Mouse (Mus musculus): ENCODE data around the gene Grpel1. TPM values are rescaled to one million over a fixed set of nuclear protein-coding genes. Genes with fewer than 3 reads are reported as not detected.

Gene Grpel1
- total RNA-seq, 1 experiment from 2014 or later: 68.9 TPM

DNA sequence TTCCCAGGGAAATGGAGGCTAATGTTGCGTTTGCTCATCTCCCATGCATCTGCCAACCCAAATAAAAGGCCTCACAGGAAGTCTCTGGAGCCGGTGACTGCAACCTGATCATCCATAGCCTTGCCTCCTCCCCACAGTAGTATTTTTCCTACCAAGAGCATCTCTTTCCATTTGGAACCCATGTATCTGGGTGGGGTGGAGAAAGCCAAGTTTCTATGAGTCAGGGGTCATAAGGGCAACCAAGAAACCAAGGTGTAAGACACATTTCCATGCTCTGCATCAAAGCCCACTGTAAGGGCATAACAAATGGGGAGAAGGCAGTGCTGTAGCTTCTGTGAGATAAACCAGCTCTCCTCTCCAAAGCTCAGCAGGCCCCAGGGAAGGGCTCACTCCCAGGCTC lies 3.6 kb upstream of the Grpel1 start:
- no peak for DNase-seq

DNA sequence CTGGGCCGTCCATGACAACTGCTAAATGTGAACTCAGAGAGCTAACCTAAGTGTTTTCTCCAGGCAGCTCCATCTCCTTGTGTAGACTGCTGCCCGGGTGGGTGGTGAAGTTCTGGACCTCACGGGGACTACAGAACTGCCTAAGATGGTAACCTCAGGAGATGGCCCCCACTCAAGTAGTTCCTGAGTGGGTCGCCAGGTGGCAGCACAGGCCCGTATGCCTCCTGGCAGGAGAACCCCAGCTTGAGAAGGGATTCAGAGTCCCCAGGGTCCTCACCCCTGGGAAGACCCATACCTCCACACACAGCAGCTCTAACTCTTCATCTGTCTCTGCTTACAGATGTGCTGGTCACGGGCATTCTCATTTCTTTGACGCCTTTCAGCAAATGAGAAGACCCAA lies 2.0 kb upstream of the Grpel1 start:
- peak; percentile 82 for DNase-seq

DNA sequence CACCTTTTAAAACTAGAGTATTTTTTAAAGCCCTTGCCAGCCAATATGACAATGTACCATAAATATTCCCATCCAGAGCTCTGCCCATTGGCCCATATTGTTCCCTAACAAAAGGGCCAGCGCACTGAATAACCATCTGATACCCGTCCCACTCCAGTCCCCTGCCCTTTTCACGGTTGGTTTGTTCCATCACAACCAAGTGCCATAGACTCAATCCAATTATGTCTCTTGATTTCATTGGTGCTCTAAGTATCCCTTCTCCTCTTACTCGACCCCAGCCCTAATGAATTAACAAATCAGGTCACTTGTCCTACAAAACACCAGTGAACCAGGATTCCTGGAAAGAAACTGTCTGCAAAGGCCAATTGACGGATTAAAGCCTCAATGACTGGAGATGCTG lies 1.4 kb upstream of the Grpel1 start:
- no peak for DNase-seq

DNA sequence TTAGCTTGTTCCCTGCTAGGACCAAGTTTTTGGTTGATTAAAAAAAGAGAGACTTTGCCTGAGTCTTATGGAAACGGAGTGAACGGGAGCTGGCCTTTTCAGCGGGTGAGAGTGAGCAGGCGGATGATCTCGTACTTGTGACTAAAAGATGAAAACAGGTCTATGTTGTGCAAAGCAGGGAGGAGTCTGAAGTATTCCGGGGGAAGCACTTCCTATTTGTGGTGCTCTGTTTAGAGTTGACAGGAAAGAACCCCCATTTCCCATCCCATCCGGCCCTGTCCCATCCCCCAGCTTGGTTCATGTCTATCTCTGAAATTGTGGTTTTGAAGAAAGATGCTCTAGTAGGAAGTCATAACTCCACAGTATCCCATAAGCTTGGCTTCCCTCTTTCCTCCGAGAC lies 1.1 kb downstream of the Grpel1 start:
- DNase-seq: no peak

DNA sequence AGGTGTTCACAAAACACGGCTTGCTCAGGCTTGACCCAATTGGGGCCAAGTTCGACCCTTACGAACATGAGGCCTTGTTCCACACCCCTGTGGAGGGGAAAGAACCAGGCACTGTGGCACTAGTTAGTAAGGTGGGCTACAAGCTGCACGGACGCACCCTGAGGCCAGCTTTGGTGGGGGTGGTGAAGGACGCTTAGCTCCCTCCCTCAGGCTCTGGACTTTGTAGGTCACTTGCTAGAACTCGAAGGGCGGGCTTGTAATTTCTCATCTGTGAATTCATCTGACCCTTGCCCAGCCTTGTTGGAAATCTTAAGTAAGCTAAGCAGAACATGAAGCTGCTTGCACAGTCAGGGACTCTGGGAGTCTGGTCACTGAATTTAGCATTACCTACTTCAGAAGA lies 6.4 kb downstream of the Grpel1 start:
- DNase-seq: no peak

DNA sequence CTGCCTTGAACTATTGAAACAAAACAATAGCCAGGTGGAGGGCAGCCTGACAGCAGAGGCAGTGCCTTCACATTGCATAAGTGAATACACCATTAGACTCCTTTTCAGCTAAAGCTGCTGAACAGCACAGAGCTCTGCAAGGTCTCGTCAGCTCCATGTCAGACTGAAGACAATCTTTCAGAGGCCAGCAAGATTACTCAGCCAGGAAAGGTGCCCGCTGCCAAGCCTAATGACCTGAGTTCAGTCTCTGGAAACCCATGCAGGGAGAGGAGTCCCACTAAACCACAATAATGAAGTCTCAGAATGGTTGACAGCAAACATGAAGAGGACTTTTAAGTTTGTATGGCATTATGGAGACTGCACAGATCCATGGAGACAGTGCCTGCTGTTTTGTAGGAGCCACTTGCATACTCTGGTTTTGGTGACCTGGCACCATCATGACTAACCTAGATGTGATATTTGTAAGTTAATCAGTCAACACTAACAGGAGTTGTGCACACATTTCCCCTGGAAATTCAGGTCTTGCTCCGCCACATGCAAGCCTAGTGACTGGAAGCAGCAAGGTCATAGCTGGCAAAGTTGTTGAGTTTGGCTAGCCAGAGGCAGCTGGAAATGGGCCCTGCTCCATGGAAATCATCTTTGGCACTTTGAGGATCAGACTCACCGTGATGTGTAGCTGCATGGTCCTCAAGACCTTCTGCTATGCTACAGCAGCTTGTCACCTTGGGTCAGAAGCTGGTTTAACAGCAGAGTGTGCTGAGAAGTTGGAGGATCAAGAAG lies 8.3 kb downstream of the Grpel1 start:
- DNase-seq: no peak

DNA sequence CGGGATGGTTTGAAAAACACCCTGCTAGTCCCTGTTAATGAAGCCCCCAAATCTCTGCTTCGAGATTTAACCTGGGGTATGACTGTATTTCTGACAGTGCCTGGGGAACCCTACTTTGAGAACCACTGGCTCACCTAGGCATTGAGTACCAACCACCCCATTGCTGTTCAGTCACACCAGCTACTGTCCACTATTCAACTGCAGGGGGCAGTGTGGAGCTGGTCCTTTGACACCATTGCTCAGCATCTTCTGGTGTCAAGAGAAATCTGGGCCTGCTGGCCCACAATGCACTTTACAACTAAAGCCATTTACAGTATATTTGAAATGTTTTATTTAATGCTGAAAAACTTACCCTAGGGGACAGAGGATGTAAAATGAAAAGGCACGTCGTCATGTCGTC lies 9.5 kb downstream of the Grpel1 start:
- DNase-seq: peak; percentile 67

DNA sequence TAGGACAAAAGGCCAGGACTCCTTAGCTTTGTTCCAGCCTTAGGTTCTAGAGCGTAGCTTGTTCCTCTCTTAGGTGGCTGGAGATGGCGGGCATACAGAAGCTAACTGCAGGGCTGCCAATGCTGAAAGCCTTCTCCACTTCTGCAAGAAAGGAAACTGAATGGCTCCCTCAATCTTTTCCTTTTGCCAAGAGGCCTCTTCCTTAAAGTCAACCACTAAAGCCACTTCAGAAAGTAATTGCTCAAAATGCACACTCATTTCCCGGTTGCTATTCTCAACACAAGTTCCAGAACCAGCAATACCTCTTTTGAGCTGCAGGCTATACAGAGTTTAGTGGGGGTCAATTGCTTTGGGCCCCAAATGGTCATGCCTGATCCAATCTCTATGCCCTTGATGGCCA lies 12.7 kb downstream of the Grpel1 start:
- no peak for DNase-seq

DNA sequence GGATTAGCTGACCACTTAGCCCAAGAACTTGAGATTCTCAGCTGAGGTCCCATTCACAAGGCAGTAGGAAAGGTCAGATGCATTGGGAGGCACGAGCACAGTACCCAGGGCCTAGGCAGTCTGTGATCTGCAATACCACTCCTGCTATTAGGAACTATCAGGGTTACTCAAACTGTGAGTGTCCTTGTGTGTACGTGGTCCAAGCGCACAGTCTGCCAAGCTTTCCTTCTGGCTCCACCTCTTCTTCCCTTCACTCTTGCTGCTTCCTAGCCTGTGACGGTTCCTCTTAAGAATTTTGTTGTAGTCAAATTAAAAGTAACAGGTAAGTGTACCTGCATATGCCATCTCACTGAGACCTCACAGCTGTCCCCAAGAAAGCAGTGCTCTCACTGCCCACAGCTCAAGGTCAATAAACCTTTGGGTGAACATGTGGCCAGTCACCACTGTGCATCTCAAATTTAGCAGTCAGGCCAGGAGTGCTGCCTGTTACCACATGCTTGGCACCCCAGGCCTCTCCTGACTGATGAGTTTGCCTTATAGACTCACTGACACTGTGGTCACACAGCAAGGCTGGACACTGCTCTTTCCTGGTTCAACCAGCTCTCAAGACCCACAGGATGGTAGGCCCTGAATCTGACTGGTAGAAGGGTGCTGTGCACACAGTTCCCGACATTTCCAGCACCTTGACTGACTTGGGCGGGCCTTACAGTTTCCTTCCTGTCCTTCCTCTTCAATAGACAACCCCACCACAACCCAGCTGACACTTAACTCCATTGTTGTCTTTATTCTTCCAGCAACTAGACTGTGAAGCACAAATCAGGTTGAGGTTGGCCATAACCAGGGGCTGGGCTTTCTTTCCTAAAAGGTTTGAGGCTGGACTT lies 14.0 kb downstream of the Grpel1 start:
- no peak for DNase-seq

DNA sequence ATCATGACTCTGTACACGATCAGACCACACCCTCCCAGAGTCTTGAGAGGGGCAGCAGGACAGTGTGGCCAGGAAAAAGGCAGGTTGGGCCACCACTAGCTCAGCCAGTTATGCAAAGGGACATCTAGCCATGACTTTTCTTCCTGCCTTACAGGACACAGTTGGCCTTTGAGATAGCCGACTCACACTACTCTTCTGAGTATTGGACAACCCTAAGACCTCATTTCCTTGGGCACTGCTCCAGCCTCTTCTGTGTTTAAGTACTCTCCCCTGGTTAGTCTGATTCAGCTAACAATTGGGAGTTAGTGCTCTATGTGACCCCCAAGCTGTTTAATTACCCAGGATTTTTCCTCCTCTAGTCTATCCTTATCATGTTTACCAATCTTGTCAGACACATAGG lies 14.9 kb downstream of the Grpel1 start:
- no peak for DNase-seq

DNA sequence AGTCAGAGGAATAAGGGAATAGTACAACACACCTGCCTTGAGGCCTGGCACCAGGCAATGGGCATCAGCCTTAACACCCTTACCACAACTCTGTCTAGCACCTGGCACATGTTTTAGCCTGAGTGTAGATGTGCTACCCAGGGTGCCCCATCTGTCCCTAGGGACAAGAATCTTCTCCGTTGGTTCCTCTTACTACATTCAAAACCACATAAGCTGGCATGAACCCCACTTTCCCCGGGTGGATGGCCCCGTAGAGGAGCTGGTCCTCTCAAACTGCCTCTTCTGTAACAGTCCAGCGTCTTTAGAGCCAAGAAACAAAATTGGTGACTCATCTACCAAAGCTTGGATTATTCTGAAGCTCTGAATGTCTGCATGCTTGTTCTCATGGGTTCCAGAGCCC lies 15.6 kb downstream of the Grpel1 start:
- no peak for DNase-seq

DNA sequence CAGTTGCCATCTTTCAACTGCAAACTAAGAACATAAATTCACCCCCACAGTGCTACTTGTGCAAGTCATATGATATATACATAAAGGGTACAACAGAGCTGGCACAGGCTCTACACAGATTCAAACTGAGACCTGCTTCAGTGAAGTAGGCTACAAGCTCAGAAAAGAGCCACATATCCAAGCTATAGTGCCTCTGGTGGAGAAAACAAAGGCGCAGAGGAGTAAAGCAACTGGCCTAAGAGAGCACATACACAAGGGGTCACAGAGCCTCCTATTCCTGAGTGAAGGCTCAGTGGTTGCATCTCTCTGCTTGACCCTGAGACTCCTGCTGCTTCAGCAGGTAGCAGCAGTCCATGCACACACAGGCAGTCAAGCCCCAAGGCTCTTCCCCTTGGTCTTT lies 16.3 kb downstream of the Grpel1 start:
- DNase-seq: no peak

DNA sequence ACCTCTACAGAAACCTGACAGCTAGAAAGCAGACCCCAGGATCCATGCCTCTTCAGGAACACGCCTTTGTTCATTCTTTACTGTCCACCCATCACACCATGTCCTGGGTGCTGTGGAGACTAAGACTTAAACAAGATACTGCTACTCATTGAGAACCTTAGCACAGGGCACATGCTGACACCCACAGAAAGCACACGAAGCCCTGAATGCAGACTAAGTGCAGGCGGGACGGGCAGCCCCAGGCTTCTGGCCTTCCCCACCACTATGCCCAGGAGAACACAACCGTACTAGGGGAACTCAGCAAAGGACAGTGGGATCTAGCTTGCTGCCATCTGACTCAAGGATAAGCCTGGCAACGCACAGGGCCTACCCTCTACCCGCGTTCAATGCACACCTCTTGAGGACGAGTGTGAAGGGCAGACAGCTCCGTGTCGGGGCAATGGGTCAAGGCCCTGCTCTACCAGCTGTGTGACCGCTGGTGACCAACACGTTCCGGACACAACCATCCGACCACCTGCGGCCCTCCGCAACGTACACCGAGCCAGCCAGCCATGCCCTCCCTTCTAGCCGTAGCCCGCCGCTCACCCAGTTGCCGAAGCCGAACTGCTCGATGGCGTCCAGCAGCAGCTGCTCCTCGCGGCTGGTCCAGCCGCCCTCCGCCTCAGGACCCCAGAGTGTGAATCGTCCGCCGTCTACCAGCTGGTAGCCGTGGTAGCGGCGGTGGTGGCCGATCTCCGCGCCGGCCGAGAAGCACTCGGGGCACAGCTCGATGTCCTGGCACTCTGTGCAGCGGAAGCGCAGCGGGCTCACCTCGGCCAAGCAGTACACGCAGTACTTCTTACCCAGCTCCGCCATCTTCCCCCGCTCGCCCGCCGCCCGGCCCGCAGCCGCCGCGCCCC lies 18.7 kb downstream of the Grpel1 start:
- peak; percentile 38 for DNase-seq

DNA sequence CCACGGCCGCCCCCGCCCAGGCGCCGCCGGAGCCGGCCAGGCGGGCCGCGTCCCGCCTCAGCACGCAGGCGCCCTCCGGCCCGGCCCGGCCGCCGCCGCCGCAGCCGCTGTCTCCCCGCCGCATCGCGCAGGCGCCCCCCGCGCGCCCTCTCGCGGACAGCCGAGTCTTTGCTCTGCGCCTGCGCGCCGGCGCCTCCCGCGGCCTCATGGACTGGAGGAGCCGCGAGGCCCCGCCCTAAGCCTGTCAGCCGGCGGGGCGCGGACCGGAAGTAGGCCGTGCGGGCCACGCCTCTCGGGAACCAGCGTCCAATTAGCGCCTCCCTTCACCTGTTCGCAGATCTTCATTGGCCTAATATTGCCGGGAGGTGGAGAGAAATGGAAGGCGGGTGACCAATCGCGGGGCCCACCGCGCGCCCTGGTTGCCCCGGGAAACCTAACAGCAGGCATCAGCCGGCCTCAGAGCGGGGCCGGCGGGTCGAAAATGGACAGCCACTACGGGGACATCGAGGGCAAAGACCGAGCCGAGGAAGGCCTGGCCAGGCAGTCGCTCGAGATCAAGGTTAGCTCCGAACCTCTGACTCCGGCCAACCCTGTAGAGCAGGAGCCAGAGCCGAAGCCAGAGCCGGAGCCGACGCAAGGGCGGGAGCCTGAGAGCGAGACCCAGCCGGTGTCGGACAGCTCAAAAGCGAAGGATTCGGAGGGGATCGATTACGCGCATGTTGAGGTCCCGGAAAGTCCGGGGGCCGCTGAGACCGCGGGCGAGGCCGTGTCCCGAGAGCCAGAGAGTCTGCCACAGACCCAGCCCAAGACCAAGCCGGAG lies 19.6 kb downstream of the Grpel1 start, which contains the start of the genes Tada2b and Ccdc96:
Tada2b (minus strand) TSS at position 115 of the 820 bp plus-strand sequence.
Ccdc96 (plus strand) TSS at position 418 of the 820 bp plus-strand sequence.
- DNase-seq: peak; percentile 98

DNA sequence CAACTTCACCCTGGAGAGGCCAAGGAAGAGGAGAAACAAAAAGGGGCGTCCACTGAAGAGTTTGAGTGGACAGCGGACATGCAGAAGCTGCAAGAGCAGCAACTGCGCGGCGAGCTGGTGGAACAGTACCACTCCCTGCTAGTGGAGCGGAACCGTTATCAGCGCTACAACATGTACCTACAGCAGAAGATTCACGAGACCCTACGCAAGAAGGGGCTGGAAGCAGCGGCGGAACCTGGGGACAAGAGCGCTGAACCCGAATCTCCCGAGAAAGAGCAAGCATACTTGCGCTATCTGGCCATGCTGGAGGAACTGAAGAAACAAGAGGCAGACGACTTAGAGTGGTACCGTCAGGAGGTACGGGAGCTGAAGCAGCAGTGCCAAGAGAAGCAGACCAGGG lies 20.5 kb downstream of the Grpel1 start:
- no peak for DNase-seq

DNA sequence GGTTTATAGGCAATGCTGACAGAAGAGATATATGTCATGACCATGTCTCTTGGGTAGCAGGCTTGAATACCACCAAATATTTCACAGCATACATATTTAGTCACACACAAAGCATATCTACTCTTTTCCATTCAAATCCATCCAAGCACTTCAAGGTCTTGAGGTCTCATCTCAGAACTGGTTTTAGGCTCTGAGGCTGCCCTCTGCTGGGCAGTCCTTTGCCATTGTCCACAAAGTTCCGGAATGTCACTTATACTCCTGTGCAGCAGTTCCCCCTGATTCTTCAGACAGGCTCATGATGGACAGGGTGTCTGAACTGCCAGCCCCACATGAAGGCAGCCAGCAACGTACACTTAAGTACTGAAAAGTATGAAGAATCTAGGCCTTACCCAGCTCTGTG lies 24.4 kb downstream of the Grpel1 start:
- peak; percentile 56 for DNase-seq

DNA sequence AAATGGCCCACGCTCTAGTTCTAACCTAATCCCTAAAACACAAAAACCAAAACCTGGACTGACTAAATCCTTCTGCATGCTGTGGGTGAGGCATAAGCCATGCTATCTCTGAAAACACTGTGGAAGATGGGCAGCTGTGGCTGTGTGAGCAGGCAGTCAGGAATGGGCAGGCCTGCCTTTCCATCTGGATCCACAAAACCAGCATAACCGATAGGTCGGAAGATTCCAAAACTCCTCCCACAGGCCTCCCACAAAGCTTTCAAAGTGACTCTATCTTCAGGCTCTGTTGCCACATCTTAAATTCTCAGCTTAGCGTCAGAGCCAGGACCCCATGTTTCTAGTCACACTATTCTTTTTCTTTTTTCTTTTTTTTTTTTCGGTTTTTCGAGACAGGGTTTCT lies 29.1 kb downstream of the Grpel1 start:
- no peak for DNase-seq

DNA sequence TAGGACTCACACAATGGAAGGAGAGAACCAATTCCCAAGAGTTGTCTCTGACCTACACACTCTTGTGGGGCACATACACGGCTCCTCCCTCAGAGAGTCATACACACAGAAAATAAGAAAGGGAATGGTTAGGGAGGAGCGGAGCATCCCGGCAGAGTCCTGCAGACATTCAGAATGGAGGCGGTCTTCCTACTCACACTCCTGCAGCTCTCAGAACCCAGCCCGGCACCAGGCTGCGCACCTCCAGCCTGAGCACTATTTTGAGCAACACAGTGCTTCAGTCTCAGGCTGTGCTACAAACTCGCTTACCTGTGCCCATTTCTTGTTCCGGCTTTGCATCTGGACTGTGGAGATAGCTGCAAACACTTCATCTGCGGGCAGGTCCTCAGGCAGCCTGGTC lies 29.9 kb downstream of the Grpel1 start:
- no peak for DNase-seq

DNA sequence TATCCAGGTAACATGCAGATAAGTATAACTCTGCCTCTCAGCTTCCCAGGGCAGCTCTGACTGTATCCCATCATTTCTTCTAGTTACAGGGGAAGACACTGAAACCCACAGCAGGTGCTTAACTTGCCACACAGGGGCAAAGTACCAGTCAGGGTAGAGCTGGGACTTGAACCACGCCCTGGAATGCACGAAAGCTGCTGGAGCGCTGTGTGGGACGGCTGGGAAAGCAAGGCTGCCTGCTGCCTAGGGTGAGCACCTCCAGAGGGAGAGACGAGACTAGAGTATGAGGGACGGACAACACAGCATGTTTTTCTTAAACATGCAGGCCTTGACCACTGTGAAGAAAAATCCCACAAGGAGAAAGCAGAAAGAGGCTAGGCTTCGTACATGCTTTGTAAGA lies 40.4 kb downstream of the Grpel1 start:
- no peak for DNase-seq

DNA sequence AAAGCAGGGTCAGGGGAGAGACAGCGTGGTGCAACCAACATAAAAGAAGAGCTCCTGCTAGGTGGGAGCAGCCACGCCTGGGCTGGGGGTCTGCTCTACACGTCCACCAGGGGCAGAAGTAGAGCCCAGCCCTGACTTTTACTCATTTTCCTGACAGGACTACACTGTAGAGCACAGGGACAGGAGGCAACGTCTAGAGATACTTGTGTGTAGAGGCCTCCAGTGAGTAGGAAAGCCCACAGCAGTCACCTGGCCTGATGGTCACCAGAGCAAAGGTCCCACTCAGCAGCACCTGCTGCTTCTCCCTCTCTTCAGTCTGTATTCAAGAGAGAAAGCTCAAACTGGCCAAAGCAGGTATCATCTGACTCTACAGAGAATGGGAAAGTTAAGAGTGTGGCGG lies 40.8 kb downstream of the Grpel1 start:
- no peak for DNase-seq

DNA sequence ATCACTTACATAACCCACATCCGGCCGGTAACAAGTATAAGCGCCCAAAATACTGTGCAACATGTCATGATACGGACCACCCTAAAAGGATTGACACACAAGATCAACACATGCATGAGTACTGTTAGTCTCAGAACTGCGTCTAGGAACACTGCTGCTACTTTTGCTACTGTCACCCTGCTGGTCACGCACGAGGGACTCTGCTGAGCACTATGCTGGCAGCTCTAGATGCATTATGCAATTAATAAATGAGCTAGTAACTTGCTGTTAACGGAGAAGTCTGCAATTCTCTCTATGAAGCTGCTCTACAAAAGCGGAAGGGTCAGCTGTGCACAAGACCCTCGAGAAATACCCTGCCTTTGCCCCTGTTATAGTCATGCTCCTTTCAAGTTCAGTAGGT lies 43.6 kb downstream of the Grpel1 start:
- no peak for DNase-seq

DNA sequence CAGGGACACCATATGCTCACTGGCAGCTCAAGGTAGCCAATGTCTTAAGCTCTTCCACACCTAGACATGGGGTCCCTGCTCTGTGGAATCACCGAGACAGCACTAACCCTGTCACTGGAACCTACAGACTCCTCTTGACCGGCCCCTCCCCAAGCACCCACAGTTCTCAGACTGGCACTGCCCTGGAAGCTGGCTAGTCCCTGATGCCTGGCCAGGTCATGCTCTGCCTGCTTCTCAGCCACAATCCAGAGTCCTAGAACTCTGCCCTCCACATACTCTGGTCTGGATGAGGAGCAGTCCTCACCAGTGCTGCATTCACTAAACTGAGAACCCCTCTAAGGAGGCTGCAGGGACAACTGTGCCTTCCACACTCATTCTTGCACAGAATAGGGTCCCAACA lies 46.2 kb downstream of the Grpel1 start:
- DNase-seq: no peak

Data from adrenal gland, postnatal 25 days (tissue).